Mouse (Mus musculus): ENCODE measurements around the gene Kifc5b. TPM values are rescaled to one million over a fixed set of nuclear protein-coding genes. Genes with fewer than 3 reads are reported as not detected.
A peak's percentile ranks its signal among the peaks of the same experiment; 100 is the strongest.

Gene Kifc5b
- polyA plus RNA-seq, 1 experiment from 2014 or later, result 5.2 TPM

- H3K9ac ChIP-seq, result peak overlapping the region; percentile 19; the same call in 1 of the 2 replicates
- H3K4me3 ChIP-seq (replicated peaks), result peak overlapping the region; percentile 78
- DNase-seq (no peak), ATAC-seq (ENCODE audit: low read depth) (no peak)
- no peaks in the 10 kb centered on the region for H3K9me3 ChIP-seq (replicated peaks)
- H3K36me3 ChIP-seq, result peaks cover 47% of the 10 kb centered on the region
- 85% methylated on average over 15 of the region's 15 CpGs for WGBS (ENCODE audit: insufficient replicate concordance)
- no peaks in the 10 kb centered on the region for H3K27me3 ChIP-seq
- peaks cover 64% of the 10 kb centered on the region for H3K4me1 ChIP-seq (replicated peaks)
- peak overlapping the region; percentile 97 for H3K4me2 ChIP-seq
- peak overlapping the region; percentile 88; the same call in 1 of the 2 replicates for H3K27ac ChIP-seq
Measured at GRCm38 (mm10) chr17:26936921-26937695, 20.2 kb downstream of the Kifc5b start.

- Histone ChIP-seq H3K27me3 (no peaks in the 10 kb centered on the region), H3K36me3 (peaks cover 41% of the 10 kb centered on the region), H3K4me2 (peak overlapping the region; percentile 97), H3K9ac (peak overlapping the region; percentile 85), H3K4me3 (replicated peaks) (peak overlapping the region; percentile 78), H3K4me1 (replicated peaks) (peaks cover 59% of the 10 kb centered on the region), H3K27ac (peak overlapping the region; percentile 88), H3K9me3 (replicated peaks) (no peaks in the 10 kb centered on the region)
- ATAC-seq (ENCODE audit: low read depth), result no peak
- 45% methylated on average over 16 of the region's 16 CpGs for WGBS (ENCODE audit: insufficient replicate concordance)
- DNase-seq, result no peak
Measured at GRCm38 (mm10) chr17:26937883-26938695, 21.2 kb downstream of the Kifc5b start.

- Histone ChIP-seq H3K36me3 (peaks cover 41% of the 10 kb centered on the region), H3K4me3 (replicated peaks) (peak overlapping the region; percentile 78), H3K9me3 (replicated peaks) (no peaks in the 10 kb centered on the region), H3K9ac (peak overlapping the region; percentile 85), H3K4me1 (replicated peaks) (peaks cover 53% of the 10 kb centered on the region), H3K4me2 (peak overlapping the region; percentile 97), H3K27me3 (no peaks in the 10 kb centered on the region), H3K27ac (peak overlapping the region; percentile 88)
- WGBS (ENCODE audit: insufficient replicate concordance), result under 1% methylated on average over 22 of the region's 22 CpGs
- DNase-seq, result no peak
- ATAC-seq (ENCODE audit: low read depth), result no peak
Measured at GRCm38 (mm10) chr17:26938731-26939130, 21.8 kb downstream of the Kifc5b start.

- Histone ChIP-seq H3K9me3 (replicated peaks) (no peaks in the 10 kb centered on the region), H3K4me3 (replicated peaks) (peak within 1 kb of the TSS; percentile 78), H3K27ac (peak within 1 kb of the TSS; percentile 95), H3K36me3 (peaks cover 37% of the 10 kb centered on the region), H3K4me2 (peak within 1 kb of the TSS; percentile 97), H3K4me1 (replicated peaks) (peaks cover 46% of the 10 kb centered on the region), H3K9ac (peak within 1 kb of the TSS; percentile 93), H3K27me3 (peaks cover 2% of the 10 kb centered on the region; the same call in 1 of the 2 replicates)
- DNase-seq (peak; percentile 100), ATAC-seq (ENCODE audit: low read depth) (peak; percentile 89)
- under 1% methylated on average over 70 of the region's 70 CpGs for WGBS (ENCODE audit: insufficient replicate concordance)
Measured at GRCm38 (mm10) chr17:26939178-26939972, 22.5 kb downstream of the Kifc5b start, which contains the start of gene Cuta. TSS of gene Cuta (minus strand) at chr17:26939569.

- Histone ChIP-seq H3K36me3 (peaks cover 32% of the 10 kb centered on the region), H3K27me3 (peaks cover 5% of the 10 kb centered on the region; the same call in 1 of the 2 replicates), H3K9me3 (replicated peaks) (no peaks in the 10 kb centered on the region), H3K27ac (peak overlapping the region; percentile 95), H3K4me2 (peak overlapping the region; percentile 97), H3K4me3 (replicated peaks) (peak overlapping the region; percentile 69), H3K4me1 (replicated peaks) (peaks cover 43% of the 10 kb centered on the region), H3K9ac (peak overlapping the region; percentile 93)
- no peak for DNase-seq
- WGBS (ENCODE audit: insufficient replicate concordance), result 7% methylated on average over 3 of the region's 3 CpGs
- no peak for ATAC-seq (ENCODE audit: low read depth)
Measured at GRCm38 (mm10) chr17:26939973-26940300, 23.0 kb downstream of the Kifc5b start.

- no peak for ATAC-seq (ENCODE audit: low read depth)
- H3K27ac ChIP-seq, result peak within 1 kb of the TSS; percentile 95
- DNase-seq, result no peak
- H3K4me1 ChIP-seq (replicated peaks), result peaks cover 52% of the 10 kb centered on the region
- peak within 1 kb of the TSS; percentile 69 for H3K4me3 ChIP-seq (replicated peaks)
- no peaks in the 10 kb centered on the region for H3K9me3 ChIP-seq (replicated peaks)
- peaks cover 19% of the 10 kb centered on the region for H3K36me3 ChIP-seq
- peaks cover 5% of the 10 kb centered on the region; the same call in 1 of the 2 replicates for H3K27me3 ChIP-seq
- WGBS (ENCODE audit: insufficient replicate concordance), result 5% methylated on average over 20 of the region's 24 CpGs
- peak within 1 kb of the TSS; percentile 93 for H3K9ac ChIP-seq
- peak within 1 kb of the TSS; percentile 97 for H3K4me2 ChIP-seq
Measured at GRCm38 (mm10) chr17:26941031-26941789, 24.3 kb downstream of the Kifc5b start, which contains the start of gene Syngap1. TSS of gene Syngap1 (plus strand) at chr17:26941253.

- peaks cover 11% of the 10 kb centered on the region for H3K36me3 ChIP-seq
- H3K4me2 ChIP-seq, result peak overlapping the region; percentile 97
- H3K9ac ChIP-seq, result peak overlapping the region; percentile 59
- peak overlapping the region; percentile 46 for H3K4me3 ChIP-seq (replicated peaks)
- H3K4me1 ChIP-seq (replicated peaks), result peaks cover 60% of the 10 kb centered on the region
- H3K27ac ChIP-seq, result no peak overlapping the region
- 15% methylated on average over 4 of the region's 4 CpGs for WGBS (ENCODE audit: insufficient replicate concordance)
- no peak for ATAC-seq (ENCODE audit: low read depth)
- DNase-seq, result no peak
- no peaks in the 10 kb centered on the region for H3K9me3 ChIP-seq (replicated peaks)
- H3K27me3 ChIP-seq, result peaks cover 5% of the 10 kb centered on the region; the same call in 1 of the 2 replicates
Measured at GRCm38 (mm10) chr17:26941841-26942570, 25.1 kb downstream of the Kifc5b start.

- Histone ChIP-seq H3K4me2 (peak overlapping the region; percentile 80), H3K27me3 (peaks cover 23% of the 10 kb centered on the region), H3K9ac (peak overlapping the region; percentile 73), H3K27ac (peak overlapping the region; percentile 21; the same call in 1 of the 2 replicates), H3K36me3 (no peaks in the 10 kb centered on the region), H3K4me1 (replicated peaks) (peaks cover 67% of the 10 kb centered on the region), H3K4me3 (replicated peaks) (peak overlapping the region; percentile 50), H3K9me3 (replicated peaks) (no peaks in the 10 kb centered on the region)
- DNase-seq (no peak), ATAC-seq (ENCODE audit: low read depth) (no peak)
- WGBS (ENCODE audit: insufficient replicate concordance), result 46% methylated on average over 13 of the region's 13 CpGs
Measured at GRCm38 (mm10) chr17:26945824-26946495, 29.1 kb downstream of the Kifc5b start.

GRCm38 (mm10) chr17:26946567-26946966 is 29.7 kb downstream of the Kifc5b start:
- Histone ChIP-seq H3K27ac (peak overlapping the region; percentile 21; the same call in 1 of the 2 replicates), H3K4me2 (peak overlapping the region; percentile 80), H3K9me3 (replicated peaks) (no peaks in the 10 kb centered on the region), H3K4me1 (replicated peaks) (peaks cover 67% of the 10 kb centered on the region), H3K4me3 (replicated peaks) (peak overlapping the region; percentile 50), H3K27me3 (peaks cover 24% of the 10 kb centered on the region), H3K9ac (peak overlapping the region; percentile 73), H3K36me3 (no peaks in the 10 kb centered on the region)
- peak; percentile 50 for DNase-seq
- peak; percentile 30 for ATAC-seq (ENCODE audit: low read depth)
- WGBS (ENCODE audit: insufficient replicate concordance), result 4% methylated on average over 37 of the region's 37 CpGs

All from liver, embryonic 13.5 days (tissue).